Mouse (Mus musculus): ENCODE data around the gene B3gnt7. TPM values are rescaled to one million over a fixed set of nuclear protein-coding genes. Genes with fewer than 3 reads are reported as not detected.
"Not testable (repeated sequence)": the region's sequence is repeated elsewhere in the genome, so short reads cannot be mapped to it uniquely, and the experiment has no call there.

B3gnt7 gene
- polyA plus RNA-seq, 1 experiment from 2014 or later: 0.14 TPM

- in situ Hi-C loops (cut with MboI; ENCODE audit: low pct_unique_long_range_greater_than_20kb): no loop called here
- no peaks in the 10 kb centered on the region for H3K27me3 ChIP-seq
- CTCF ChIA-PET: interaction anchor here (1.4 kb wide), 1 partner anchor 15 kb away, joined by 4 read pairs; no protein-coding TSS in a partner anchor
- ATAC-seq (no peak), DNase-seq (ENCODE audit: low read depth, low spot score) (no peak)
- POLR2A ChIA-PET: interaction anchor here (0.6 kb wide), 2 partner anchors 8 to 36 kb away, joined by 3 read pairs; no protein-coding TSS in a partner anchor
- TF ChIP-seq CTCF (IDR thresholded peaks at IDR 0.05): no peak
These were observed 9.6 kb downstream of the B3gnt7 start for GRCm38 (mm10) chr1:86312269-86312668.

GRCm38 (mm10) chr1:86313096-86313771 lies 10.6 kb downstream of the B3gnt7 start:
- CTCF ChIA-PET: no interaction called here
- POLR2A ChIA-PET: no interaction called here
- no peak for ATAC-seq
- in situ Hi-C loops (cut with MboI; ENCODE audit: low pct_unique_long_range_greater_than_20kb): no loop called here
- TF ChIP-seq CTCF (IDR thresholded peaks at IDR 0.05): no peak
- DNase-seq (ENCODE audit: low read depth, low spot score): no peak
- no peaks in the 10 kb centered on the region for H3K27me3 ChIP-seq

- TF ChIP-seq CTCF (IDR thresholded peaks at IDR 0.05): no peak
- no peaks in the 10 kb centered on the region for H3K27me3 ChIP-seq
- ChIA-PET CTCF (no interaction called here), POLR2A (no interaction called here)
- ATAC-seq (no peak), DNase-seq (ENCODE audit: low read depth, low spot score) (no peak)
- in situ Hi-C loops (cut with MboI; ENCODE audit: low pct_unique_long_range_greater_than_20kb): no loop called here
These were observed 11.1 kb downstream of the B3gnt7 start for GRCm38 (mm10) chr1:86313772-86314125.

- in situ Hi-C loops (cut with MboI; ENCODE audit: low pct_unique_long_range_greater_than_20kb): no loop called here
- ChIA-PET POLR2A (no interaction called here), CTCF (no interaction called here)
- DNase-seq (ENCODE audit: low read depth, low spot score): no peak
- H3K27me3 ChIP-seq: no peaks in the 10 kb centered on the region
- TF ChIP-seq CTCF (IDR thresholded peaks at IDR 0.05): no peak
- no peak for ATAC-seq
These were observed 18.3 kb downstream of the B3gnt7 start for GRCm38 (mm10) chr1:86320822-86321413.

GRCm38 (mm10) chr1:86336330-86336729 lies 33.7 kb downstream of the B3gnt7 start:
- CTCF ChIA-PET: no interaction called here
- TF ChIP-seq CTCF (IDR thresholded peaks at IDR 0.05): no peak
- ATAC-seq: no peak
- POLR2A ChIA-PET: no interaction called here
- in situ Hi-C loops (cut with MboI; ENCODE audit: low pct_unique_long_range_greater_than_20kb): loop anchor here (5.0 kb wide), 2 partner anchors 129 to 269 kb away; no protein-coding TSS in a partner anchor
- no peak for DNase-seq (ENCODE audit: low read depth, low spot score)
- H3K27me3 ChIP-seq: no peaks in the 10 kb centered on the region

GRCm38 (mm10) chr1:86339156-86339812 lies 36.7 kb downstream of the B3gnt7 start:
- in situ Hi-C loops (cut with MboI; ENCODE audit: low pct_unique_long_range_greater_than_20kb): loop anchor here (5.0 kb wide), 2 partner anchors 132 to 272 kb away; no protein-coding TSS in a partner anchor
- POLR2A ChIA-PET: interaction anchor here (0.8 kb wide), 1 partner anchor 10 kb away, joined by 3 read pairs; no protein-coding TSS in a partner anchor
- no peaks in the 10 kb centered on the region for H3K27me3 ChIP-seq
- CTCF ChIA-PET: interaction anchor here (0.9 to 2.4 kb wide), 4 partner anchors 9 to 160 kb away, joined by 3 to 14 read pairs (median 4); no protein-coding TSS in a partner anchor
- TF ChIP-seq CTCF (IDR thresholded peaks at IDR 0.05): peak; percentile 90
- DNase-seq (ENCODE audit: low read depth, low spot score) (peak; percentile 42), ATAC-seq (peak; percentile 48)

- ATAC-seq; H3K27me3 ChIP-seq; POLR2A ChIA-PET; in situ Hi-C loops (cut with MboI; ENCODE audit: low pct_unique_long_range_greater_than_20kb); DNase-seq (ENCODE audit: low read depth, low spot score): not testable (repeated sequence)
- CTCF ChIA-PET: interaction anchor here (1.0 kb wide), 1 partner anchor 152 kb away, joined by 4 read pairs; no protein-coding TSS in a partner anchor
These were observed 38.5 kb downstream of the B3gnt7 start for GRCm38 (mm10) chr1:86341096-86341495.

- TF ChIP-seq CTCF (IDR thresholded peaks at IDR 0.05): no peak
- ChIA-PET POLR2A (no interaction called here), CTCF (no interaction called here)
- ATAC-seq: no peak
- H3K27me3 ChIP-seq: no peaks in the 10 kb centered on the region
- in situ Hi-C loops (cut with MboI; ENCODE audit: low pct_unique_long_range_greater_than_20kb): no loop called here
- no peak for DNase-seq (ENCODE audit: low read depth, low spot score)
These were observed 39.7 kb downstream of the B3gnt7 start for GRCm38 (mm10) chr1:86342371-86342770.

- no peak for DNase-seq (ENCODE audit: low read depth, low spot score)
- ChIA-PET POLR2A (no interaction called here), CTCF (no interaction called here)
- H3K27me3 ChIP-seq: no peaks in the 10 kb centered on the region
- no peak for ATAC-seq
- in situ Hi-C loops (cut with MboI; ENCODE audit: low pct_unique_long_range_greater_than_20kb): no loop called here
- TF ChIP-seq CTCF (IDR thresholded peaks at IDR 0.05): no peak
These were observed 40.5 kb downstream of the B3gnt7 start for GRCm38 (mm10) chr1:86343087-86343645.

GRCm38 (mm10) chr1:86343969-86344861 lies 41.6 kb downstream of the B3gnt7 start:
- no peak for ATAC-seq
- CTCF ChIA-PET: no interaction called here
- H3K27me3 ChIP-seq: no peaks in the 10 kb centered on the region
- POLR2A ChIA-PET: no interaction called here
- in situ Hi-C loops (cut with MboI; ENCODE audit: low pct_unique_long_range_greater_than_20kb): no loop called here
- TF ChIP-seq CTCF (IDR thresholded peaks at IDR 0.05): no peak
- no peak for DNase-seq (ENCODE audit: low read depth, low spot score)

Measured in Patski (cell line).